Mouse (Mus musculus) Muller cell, postnatal 12 days (primary cell): Measurements from ENCODE around the gene Kif2c.

Source experiments
- DNase-seq: peaks from one replicate; pipeline ENCODE4 v3.0.0-alpha.2; 2015; ENCODE audit errors: inconsistent ontology term

Kif2c gene

DNA sequence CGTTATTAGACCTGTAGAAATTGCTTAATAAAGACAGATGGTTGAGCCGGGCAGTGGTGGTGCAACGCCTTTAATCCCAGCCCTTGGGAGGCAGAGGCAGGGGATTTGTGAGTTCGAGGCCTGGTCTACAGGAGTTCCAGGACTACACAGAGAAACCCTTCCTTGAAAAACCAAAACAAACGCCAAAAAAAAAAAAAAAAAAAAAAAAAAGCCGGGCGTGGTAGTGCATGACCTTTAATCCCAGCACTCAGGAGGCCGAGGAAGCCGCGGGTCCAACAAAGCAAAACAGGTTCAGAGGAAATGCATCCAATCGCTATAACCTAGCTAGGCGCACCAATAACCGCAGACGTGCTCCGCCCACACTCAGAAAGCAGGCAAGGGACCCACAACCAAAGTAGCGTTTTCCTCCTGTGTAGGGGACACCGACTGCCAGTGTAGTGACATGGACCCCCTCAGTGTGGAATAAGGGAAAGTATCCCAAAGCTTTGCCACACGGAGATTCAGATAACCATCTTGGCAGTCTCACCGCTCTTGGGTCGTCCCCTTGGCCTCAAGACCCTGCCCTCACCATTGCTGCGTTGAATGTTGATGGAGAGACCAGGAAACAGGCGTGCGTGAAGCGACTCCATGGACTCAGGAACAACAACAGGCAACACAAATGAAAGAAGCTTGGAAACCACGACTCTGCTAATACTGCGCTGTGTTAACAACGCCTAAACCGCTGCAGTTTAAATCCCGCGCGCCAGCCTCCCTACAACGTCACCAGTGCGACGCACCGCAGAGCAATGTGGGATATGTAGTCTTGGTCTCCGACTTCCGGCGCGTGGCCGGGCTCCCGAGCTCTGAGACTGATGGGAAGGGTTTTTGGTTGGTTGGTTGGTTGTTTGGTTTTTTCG lies at the start of gene Kif2c:
Kif2c (minus strand) TSS at position 777 of the 896 bp plus-strand sequence.
- DNase-seq, result peak; percentile 90

DNA sequence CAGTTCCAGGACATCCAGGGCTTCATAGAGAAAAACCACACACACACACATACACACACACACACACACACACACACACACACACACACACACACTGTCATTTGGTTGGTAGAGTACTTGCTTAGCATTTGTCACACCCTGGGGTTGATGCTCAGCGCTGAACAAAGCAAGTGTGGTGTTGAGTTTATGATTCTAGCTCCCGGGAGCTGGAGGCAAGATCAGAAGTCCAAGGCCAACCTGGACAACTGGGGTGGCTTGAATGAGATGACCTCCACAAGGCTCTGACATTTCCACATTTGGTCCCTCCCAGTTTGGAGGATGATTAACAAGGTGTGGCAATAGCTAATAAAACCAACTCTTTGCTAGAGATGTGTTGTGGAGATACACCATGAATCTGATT lies 48.8 kb upstream of the Kif2c start:
- no peak for DNase-seq

DNA sequence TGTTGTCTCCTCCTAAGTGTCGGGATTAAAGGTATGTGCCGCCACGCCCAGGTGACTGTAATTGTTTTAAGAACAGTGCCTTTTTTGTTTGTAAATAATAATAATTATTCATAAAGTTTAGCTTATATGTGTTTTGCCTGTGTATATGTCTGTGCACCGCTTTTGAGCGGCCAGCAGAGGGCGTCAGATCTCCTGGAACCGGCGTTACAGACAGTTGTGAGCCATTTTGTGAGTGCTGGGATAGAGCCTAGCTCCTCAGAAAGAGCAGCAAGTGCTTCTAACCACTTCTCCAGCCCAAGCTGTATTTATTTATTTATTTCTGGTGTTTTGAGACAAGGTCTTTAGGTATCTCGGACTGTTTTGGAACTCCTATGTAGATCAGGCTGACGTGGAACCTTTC lies 47.9 kb upstream of the Kif2c start:
- no peak for DNase-seq

DNA sequence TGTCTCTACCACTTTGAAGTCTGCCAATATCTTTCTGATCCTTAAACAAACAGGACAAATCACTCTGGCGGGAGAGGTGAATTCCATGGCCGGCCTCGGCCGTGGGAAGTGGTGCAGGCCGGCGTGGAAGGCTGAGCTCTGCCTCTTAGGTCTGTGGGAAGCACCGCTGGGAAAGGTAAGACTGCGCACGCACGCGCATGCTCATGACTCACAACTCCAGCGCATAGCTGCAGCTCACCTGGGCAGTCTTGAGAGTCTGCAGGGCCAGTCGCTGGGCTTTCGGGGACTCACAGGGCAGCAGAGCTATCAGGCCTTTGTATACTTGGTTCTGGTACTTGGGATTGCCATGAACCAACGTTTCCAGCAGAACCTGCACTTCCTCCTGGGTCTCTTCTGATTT lies 47.2 kb upstream of the Kif2c start:
- DNase-seq, result no peak

DNA sequence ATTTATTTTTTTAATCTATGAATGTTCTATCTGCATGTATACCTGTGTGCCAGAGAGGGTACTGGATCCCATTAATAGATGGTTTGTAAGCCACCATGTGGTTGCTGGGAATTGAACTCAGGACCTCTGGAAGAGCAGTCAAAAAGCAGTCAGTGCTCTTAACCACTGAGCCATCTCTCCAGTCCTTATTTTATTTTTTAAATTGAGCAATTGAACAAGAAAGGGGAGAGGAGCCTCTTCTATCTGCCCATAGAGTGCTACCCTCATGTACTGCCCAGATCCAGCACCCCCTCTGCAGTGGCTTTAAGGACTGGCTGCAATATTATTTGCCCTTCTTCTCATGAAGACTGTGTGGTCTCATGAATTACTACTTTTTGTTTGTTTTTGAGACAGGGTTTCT lies 42.8 kb upstream of the Kif2c start:
- no peak for DNase-seq

DNA sequence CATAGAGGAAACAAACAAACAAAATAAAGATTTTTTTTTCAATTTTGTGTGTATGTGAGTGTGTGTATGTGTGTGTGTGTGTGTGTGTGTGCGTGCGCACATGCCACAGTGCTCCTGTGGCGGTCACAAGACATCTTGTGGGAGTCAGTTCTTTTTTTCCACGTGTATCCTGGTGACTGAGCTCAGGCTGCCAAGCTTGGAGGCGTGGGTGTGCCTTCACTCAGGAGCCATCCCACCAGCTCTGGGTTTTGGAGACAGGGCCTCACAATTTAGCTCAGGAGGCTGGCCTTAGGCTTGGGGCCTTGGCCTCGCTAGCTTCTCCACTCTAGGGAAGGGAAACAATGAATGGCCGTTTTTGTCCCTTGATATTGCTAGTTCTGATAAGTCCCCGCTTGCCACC lies 41.7 kb upstream of the Kif2c start:
- no peak for DNase-seq

DNA sequence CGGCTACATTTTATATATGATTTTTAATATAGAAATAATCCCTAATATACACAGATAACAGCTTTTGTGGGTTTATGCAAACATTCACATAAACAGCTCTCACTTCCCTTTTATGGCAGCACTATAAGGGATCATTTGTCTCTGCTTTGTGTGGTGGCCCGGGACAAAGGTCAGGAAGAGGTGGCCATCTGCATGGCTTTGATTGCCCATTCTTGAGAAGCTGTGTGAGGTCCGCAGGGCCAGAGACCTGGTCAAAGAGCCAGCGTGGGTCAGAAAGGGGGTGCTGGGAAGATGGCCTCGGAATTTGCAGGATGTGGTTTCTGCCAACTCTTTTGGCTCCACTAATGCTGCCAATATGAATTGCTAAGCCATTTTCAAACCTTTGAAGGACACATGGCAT lies 40.6 kb upstream of the Kif2c start:
- peak; percentile 41 for DNase-seq

DNA sequence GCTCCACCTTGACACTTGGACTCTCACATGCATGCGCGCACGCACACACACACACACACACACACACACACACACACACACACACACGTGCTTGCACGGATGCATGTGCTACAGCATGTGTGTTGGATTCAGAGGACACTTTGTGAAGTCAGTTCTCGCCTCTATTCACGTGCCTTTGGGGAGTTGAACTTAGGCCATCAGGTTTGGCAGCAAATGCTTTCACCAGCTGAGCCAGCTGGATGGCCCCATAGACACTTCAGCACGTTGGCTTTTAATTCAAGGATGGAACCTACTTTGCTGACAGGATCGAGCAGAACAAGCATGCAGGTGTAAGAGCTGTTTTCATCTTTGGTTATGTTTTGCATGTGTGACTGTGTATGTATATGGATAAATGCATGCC lies 39.4 kb upstream of the Kif2c start:
- no peak for DNase-seq

DNA sequence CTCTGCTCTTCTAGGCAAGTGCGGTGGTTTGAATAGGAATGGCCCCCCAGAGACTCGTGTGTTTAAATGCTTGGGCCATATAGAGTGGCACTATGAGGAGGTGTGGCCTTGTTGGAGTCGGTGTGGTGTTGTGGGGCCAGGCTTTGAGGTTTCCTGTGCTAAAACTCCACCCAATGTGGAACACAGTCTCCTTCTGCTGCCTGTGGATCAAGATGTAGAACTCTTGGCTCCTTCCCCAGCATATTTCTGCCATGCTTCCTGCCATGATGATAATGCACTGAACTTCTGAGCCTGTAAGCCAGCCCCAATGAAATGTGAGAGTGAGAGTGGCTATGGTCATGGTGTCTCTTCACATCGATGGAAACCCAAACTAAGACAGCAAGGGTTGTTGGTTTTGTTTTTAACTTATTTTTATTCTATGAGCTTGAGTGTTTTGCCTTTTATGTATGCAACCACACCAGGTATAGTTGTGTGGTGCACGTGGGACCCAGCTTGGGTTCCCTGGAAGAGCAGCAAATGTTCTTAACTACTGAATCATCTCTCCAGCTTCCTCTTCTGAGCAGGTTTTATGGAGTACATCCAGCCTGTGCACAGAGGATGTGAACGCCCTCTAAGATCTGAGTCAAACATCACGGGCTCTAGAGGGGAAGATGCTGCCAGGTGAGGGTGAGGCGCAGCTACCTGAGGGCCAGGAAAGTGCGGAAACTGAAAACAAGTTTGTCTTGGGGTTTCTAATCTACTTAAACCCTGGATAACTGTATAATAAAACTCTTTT lies 38.5 kb upstream of the Kif2c start:
- no peak for DNase-seq

DNA sequence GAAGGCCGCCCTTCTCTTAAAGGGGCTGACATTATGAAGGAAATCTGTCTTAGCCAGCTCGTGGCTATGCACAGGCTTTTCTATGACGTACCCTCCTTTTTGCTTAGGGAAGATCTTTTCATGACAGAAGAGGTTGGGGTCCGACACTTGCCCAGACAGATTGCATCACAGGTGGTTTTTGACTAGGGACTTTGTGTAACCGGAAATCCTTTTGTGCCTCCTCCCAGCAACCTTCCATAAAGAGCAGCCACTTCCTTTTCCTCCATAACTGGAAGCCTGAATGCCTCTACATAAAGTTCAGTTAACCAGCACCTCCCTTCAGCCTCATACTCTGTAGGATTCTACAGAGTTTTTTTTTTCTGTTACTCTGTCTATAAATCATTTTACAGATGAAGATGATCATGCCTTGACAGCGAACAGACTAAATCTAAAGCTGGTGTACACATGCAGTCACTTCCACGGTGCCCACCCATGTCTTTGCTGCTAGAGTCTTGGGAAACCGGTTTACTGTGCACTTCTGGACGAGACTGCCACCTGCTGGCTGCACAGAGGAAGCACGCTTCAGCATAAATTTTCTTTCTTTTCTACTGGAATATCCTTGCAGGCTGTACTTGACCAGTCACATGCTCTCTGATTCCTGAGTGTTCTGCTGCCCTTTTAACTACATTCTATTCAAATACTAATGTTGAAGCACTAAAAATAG lies 36.2 kb upstream of the Kif2c start:
- DNase-seq, result peak; percentile 41

DNA sequence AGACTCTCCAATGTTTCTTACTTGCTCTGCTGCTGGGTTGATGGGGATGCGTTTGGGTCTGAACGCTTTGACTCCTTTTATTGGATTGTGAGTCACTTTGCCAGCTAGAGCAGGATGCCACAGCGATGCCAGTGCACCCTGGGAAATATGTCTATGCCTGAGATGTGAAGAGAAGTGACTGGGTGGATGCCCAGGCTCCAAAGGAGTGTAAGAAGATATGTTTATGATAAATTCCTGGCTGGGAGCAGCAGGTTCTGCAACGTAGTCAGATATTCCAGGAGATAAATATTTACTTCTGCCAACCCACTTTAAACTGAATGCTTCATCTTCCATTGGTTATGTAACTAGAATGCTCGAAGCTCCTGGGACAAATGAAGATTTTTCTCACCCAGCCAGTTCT lies 34.6 kb upstream of the Kif2c start:
- no peak for DNase-seq

DNA sequence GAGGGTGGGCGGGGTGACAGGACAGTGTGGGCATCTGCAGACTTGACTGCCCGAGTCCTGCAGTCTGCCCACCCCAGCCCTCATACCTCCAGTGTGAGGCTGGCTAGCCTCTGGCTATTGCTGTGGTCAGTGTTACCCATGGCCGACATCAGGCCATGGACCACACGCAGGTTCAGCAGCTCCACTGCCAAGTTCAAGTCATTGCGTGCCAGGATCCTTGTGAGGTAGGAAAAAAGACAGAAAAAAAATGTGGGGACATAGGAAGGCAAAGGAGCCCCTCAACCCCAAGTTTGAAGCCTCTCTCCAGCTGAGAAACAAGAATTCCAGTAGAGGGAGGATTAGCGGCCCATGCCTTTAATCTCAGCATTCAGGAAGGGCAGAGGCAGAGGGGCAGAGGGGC lies 31.8 kb upstream of the Kif2c start:
- no peak for DNase-seq

DNA sequence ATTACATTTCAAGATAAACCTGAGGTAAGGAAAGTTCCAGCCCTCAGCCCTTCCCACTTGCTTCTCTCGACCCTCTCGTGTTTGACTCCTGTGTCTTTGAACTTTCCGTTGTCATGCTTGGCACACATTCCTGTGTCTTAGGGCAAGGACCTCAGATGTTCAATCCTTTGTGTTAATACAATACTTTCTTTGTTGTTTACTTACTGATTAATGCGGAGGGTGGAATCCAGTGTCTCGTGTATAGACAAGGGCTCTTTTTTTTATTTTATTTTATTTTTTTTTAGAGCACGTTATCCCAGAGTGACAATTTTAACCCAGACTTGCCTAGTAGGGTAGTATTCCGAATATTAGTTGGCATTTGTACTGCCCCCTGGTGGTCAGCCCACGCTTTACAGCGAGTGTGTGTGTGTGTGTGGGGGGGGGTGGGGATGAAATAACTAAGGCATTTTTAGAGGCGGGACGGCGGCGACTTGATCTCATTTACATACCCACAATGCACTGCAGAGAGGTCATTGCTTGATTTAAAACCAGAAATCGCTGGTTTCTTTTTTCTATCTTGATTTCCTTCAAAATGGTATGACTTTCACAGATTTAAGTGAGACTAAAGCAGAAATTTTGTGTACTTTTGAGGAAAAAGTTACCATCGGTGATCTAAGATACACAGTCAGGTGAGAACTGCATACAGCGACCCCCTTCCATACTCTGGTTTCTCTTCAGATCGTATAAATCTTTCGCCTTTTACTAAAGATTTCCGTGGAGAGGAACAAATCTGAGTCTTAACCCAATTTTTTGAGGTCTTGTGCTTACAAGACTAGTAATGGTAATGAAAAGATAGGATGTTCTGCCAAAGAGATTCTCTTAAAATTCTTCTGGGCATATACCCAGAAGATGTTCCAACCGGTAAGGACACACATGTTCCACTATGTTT lies 28.0 kb upstream of the Kif2c start:
- DNase-seq, result peak; percentile 84

DNA sequence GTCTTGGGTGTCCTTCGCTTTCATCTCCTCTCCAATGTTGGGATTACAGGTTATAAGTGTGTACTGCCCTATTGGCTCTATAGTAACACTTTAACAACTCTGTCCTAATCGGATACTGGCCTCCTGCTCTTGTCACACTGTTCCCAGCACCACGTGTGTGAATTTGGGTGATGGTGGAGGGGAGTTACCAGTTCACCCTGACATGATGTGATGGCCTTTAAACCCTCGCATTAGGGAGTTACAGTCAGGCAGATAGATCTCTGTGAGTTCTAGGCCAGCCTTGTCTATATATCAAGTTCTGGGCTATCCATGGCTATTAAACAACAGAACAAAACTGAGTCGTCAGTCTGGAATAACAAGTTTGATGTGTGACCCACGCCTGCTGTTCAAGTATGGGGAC lies 27.2 kb upstream of the Kif2c start:
- no peak for DNase-seq

DNA sequence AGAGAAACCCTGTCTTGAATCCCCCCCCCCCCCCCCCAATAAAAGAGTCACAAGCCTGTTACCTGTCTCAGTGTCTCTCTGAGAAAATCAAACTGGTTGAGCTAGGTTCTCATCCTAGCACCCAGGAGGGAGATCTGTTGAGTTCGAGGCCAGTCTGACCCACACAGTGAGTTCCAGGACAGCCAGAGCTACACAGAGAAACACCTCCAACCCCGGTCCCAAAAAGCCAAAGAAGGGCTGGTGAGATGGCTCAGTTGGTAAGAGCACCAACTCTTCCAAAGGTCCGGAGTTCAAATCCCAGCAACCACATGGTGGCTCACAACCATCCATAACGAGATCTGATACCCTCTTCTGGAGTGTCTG lies 20.5 kb upstream of the Kif2c start:
- DNase-seq, result no peak

DNA sequence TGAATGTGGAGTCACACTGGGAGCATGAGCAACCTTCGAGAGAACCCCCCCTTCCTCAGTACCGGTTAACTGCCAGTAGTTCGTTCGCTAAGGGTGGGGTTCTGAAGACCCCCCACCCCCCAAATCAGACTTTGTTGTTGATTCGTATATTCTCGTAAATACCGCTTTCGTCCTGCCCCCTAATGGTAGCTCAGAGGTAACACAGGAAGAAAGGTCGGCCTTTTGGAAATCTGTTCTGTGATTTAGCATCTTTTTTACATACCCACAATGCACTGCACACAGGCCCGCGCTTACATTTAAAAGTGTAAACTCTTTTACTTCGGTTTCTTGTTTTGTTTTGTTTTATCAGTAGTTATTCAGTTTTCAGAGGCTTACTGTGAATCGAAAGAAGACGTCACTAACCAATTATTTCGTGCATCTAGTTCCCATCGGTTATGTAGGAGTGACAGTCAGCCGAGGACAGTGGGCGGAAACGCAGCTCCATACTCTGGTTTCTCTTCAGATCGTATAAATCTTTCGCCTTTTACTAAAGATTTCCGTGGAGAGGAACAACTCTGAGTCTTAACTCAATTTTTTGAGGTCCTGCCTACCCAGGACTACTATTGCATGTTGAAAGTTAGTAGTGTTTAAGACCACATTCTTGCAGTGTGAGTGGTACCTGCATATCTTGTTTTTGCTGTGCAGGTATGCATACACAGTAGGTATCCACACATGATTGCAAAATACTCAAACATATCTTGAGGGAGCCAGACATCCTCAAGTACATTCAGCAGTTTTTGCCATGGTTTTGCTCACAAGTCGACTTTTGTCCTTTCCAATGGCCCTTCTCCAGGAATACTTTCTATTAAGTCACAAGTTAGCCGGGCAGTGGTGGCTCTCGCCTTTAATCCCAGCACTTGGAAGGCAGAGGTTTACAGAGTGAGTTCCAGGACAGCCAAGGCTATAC lies 19.9 kb upstream of the Kif2c start:
- peak; percentile 77 for DNase-seq

DNA sequence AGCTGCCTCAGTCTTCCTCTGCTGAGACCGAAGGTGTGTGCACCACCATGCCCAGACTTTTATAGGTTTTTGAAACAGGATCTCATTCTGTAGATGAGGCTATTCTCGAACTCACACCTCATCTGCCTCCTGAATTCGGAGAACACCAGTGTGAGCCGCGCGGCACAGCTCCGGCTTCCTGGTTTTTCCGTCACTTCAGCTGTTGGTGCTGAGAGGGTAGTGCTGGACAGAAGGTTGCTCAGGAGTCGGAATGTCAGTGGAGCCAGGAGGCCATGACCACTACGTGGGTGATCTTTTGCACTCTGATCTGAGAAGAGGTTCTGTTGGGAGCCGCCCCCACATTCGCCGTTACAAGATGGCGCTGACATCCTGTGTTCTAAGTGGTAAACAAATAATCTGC lies 9.4 kb upstream of the Kif2c start:
- DNase-seq, result no peak

DNA sequence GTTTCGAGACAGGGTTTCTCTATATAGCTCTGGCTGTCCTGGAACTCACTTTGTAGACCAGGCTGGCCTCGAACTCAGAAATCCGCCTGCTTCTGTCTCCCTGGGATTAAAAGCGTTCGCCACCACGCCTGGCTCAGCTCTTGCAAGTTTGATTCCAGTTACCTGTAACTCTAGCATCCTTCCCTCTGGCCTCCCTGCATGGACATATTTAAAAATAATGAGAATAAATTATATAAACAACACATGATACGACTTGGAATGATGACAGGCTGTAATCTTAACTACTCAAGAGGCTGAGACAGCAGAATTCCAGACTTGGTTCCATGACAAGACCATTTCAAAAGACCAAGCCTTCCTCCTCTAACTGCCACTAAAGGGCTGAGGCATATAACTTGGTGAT lies 8.2 kb upstream of the Kif2c start:
- peak; percentile 79 for DNase-seq

DNA sequence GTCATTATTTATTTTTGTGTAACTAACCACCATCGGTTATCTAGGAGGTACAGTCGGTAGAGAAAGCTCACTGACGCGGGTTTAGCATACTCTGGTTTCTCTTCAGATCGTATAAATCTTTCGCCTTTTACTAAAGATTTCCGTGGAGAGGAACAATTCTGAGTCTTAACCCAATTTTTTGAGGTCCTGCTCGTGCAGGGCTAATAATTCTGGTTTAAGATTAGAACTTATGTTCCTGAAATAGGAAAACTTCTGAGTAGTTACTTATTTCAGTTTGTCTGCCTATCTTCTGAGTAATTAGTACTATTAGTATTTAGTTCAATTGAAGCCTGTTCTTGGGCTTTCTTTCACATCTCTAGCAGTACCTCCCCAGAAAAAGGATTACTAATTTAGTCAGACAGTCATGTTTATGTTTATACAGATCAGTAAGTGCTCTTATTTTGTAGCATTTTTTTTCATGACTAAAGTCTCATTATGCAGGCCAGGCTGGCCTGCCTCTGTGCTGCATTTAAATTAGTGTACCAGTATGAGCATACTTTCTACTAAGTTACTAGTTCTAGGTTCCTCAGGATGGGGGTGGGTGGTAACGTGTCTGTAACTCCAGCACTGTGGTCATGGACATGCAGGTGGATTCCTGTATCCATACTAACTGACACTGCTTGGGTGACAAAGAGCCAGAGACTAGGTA lies 7.6 kb upstream of the Kif2c start:
- DNase-seq, result peak; percentile 97

DNA sequence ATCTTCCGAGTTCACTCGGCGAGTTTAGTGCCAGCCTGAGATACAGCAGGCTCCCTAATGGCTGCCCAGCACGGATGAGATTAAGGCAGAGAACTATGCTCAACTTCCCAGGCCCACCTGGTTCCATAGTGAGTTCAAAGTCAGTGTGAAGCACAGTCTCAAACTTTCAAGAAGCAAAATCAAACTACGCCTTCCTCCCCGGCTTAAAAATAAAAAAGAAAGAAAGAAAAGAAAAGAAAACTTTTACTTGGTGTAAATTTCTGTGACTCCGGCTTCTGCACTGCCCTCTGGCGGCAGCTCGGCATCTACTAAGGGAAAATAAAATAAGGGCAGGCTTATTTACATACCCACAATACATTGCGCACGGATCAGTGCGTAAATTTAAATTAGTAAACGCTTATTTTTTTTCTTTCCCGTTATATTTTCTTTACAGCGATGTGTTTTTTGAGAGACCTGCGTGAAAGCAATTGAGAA lies 7.0 kb upstream of the Kif2c start:
- DNase-seq, result peak; percentile 90
